Mouse (Mus musculus) intestine, embryonic 15.5 days (tissue): ENCODE data around the gene Cuedc1. TPM values are rescaled to one million over a fixed set of nuclear protein-coding genes. Genes with fewer than 3 reads are reported as not detected.
A peak's percentile ranks its signal among the peaks of the same experiment; 100 is the strongest.

Experiments used
- ATAC-seq: fragments of 200-750 bp; cut with Nextera tagmentation; 2 replicates; pipeline ENCODE4 v1.8.0; 2017; ENCODE audit warnings: moderate TSS enrichment, moderate library complexity
- H3K27ac ChIP-seq: fragments of 300-500 bp; sonication (generic); 2 replicates; pipeline ENCODE4 v1.5.1; 2015; ENCODE audit warnings: mild to moderate bottlenecking, inconsistent platforms
- H3K27me3 ChIP-seq: fragments of 300-500 bp; sonication (generic); replicated peaks from 2 replicates; pipeline ENCODE4 v1.6.1; 2015; ENCODE audit warnings: inconsistent platforms
- H3K36me3 ChIP-seq: fragments of 300-500 bp; sonication (generic); 2 replicates; pipeline ENCODE4 v1.6.1; 2015; ENCODE audit warnings: inconsistent platforms
- H3K4me1 ChIP-seq: fragments of 300-500 bp; sonication (generic); replicated peaks from 2 replicates; pipeline ENCODE4 v1.6.1; 2015; ENCODE audit warnings: inconsistent platforms
- H3K4me2 ChIP-seq: fragments of 300-500 bp; sonication (generic); replicated peaks from 2 replicates; pipeline ENCODE4 v1.6.1; 2015; ENCODE audit warnings: mild to moderate bottlenecking, inconsistent platforms
- H3K4me3 ChIP-seq: fragments of 300-500 bp; sonication (generic); replicated peaks from 2 replicates; pipeline ENCODE4 v1.5.1; 2015; ENCODE audit warnings: inconsistent platforms
- H3K9ac ChIP-seq: fragments of 300-500 bp; sonication (generic); 2 replicates; pipeline ENCODE4 v1.6.1; 2015; ENCODE audit warnings: inconsistent platforms
- H3K9me3 ChIP-seq: fragments of 300-500 bp; sonication (generic); 2 replicates; pipeline ENCODE4 v1.6.1; 2016; ENCODE audit warnings: inconsistent platforms
- WGBS: fragments of 180-500 bp; shearing (Covaris S2); methylation state at CpG from one replicate; pipeline ENCODE4 v1.1.7; 2015; 5-methylcytosine and 5-hydroxymethylcytosine counted together
- polyA plus RNA-seq: library from polyadenylated mRNA; unstranded; fragments of >200 nt; fragmentation: Nextera tagmentation; extraction: Ambion mirVana; gene quantifications from 2 replicates; pipeline ENCODE4 v1.2.1, GENCODE M21; 2015

Gene Cuedc1
- polyA plus RNA-seq, 1 experiment from 2014 or later, result 14.2 TPM

DNA sequence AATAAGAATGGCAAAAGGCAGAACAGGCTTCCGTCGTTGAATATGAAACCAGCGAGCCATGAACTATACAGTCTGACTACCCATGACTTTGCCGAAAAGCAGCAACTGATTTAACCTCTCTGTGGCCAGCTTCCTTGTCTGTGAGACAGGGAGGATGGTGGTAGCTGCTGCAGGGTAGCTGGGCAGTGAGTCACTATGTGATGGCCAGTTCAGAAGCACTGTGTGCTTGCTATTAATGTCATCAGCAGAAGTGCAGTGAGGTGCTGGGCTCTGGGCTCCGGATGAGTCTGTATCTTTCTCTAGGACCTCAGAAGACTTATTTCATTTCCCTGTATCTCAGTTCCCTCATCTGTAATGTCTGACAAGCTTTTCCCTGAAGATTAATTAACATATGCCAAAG, 7.6 kb upstream of the Cuedc1 start:
- no peak for ATAC-seq
- H3K36me3 ChIP-seq, result no peaks in the 10 kb centered on the region
- H3K4me1 ChIP-seq, result 0 out of 2 replicates have a peak, but pooled peaks cover 6% of the 10 kb centered on the region
- H3K27ac ChIP-seq, result no peak overlapping the region
- H3K27me3 ChIP-seq, result no peaks in the 10 kb centered on the region
- H3K9ac ChIP-seq, result no peak overlapping the region
- WGBS, result 77% methylated on average over 5 of the region's 5 CpGs
- H3K4me2 ChIP-seq, result no peak overlapping the region
- H3K9me3 ChIP-seq, result no peaks in the 10 kb centered on the region
- no peak overlapping the region for H3K4me3 ChIP-seq

DNA sequence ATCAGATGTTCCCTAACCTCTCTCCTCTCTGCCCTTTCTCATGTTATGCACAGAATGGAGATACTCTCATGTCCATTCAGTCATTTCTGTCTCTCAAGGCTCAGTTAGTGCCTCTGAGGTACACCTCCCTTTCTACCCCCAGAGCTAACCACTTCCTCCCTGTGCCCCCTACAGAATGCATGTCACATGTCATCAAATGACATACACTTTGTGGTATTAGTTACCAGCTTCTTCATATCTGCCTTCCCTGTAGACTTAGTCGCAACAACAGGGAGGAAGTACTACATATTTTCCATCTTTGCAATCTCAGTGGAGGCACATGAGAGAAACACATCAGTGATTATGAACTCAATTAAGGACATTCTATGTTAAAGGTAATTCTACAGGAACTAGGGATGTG, 5.9 kb upstream of the Cuedc1 start:
- Histone ChIP-seq H3K4me2 (no peak overlapping the region), H3K27ac (no peak overlapping the region), H3K9ac (no peak overlapping the region), H3K36me3 (no peaks in the 10 kb centered on the region), H3K4me3 (no peak overlapping the region), H3K9me3 (no peaks in the 10 kb centered on the region), H3K27me3 (no peaks in the 10 kb centered on the region), H3K4me1 (peaks cover 3% of the 10 kb centered on the region; the same call in 1 of the 2 replicates)
- WGBS, result 85% methylated on average over 1 of the region's 1 CpGs
- ATAC-seq, result no peak

DNA sequence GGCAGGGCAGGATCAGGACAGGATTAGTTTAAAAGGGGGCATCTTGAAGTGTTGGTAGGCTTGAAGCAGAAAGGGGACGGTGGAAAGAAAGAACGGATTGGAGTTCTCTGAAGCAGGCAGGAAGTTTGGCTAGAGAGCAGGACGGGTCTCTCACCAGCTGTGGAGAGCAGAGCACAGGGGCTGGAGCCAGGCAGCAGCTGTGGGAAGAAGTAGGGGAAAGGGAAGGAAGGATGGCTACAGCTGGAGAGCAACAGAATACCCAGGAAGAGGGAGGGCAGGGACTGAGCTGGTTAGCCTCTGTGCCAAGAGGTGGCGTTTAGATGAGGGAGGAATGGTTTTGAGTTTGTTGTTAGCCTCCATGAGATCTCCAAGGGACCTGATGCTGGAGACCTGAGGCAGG, 685 bp upstream of the Cuedc1 start:
- WGBS, result 26% methylated on average over 4 of the region's 4 CpGs
- 0 out of 2 replicates have a peak overlapping the region, but pooled peaks have one; percentile 4 for H3K9ac ChIP-seq
- H3K4me2 ChIP-seq, result peak overlapping the region; percentile 94
- no peak overlapping the region for H3K4me3 ChIP-seq
- H3K9me3 ChIP-seq, result no peaks in the 10 kb centered on the region
- ATAC-seq, result no peak
- 0 out of 2 replicates have a peak, but pooled peaks cover 3% of the 10 kb centered on the region for H3K27me3 ChIP-seq
- H3K4me1 ChIP-seq, result peaks cover 21% of the 10 kb centered on the region
- H3K36me3 ChIP-seq, result no peaks in the 10 kb centered on the region
- H3K27ac ChIP-seq, result peak overlapping the region; percentile 41

DNA sequence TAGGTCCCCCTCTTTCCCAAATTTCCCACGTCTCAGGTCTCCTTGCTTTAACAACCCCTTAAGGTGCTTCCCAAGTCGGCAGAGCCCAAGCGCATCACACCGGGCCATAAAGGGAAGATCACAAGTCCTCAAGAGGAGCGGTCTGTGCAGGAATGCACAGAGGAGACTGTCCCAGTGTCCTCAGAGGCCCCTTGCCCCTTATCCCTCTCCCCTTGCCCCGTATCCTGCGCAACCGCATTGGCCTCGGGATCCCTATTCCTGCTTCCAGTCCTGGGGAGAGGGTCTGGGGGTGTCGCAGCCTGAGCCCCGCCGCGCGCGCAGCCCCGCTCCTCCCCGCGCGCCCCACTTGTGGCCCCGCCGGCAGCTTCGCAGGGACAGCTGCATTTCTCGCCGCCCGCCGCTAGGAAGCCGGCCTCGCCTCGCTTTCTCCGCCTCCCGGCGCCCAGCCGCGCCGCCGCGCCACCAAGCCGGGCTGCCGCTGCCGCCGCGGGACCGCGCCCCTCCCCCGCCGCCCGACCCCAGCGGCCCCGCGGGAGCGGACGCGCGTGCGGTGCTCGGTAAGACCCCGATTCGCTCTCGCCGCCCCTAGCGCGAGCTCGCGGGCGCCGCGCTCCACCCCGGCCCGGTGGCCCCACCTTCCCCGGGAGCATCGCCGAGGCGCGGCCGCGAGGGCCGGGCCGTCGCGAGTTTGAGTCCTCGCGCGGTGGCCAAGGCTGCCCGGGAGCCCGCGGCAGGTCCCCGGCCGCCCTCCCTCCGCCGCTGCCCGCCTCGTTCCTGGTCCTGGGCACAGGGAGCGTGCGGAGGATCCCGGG, 1.1 kb downstream of the Cuedc1 start:
- peak overlapping the region; percentile 92 for H3K27ac ChIP-seq
- peak; percentile 75 for ATAC-seq
- H3K4me2 ChIP-seq, result peak overlapping the region; percentile 94
- H3K27me3 ChIP-seq, result 0 out of 2 replicates have a peak, but pooled peaks cover 3% of the 10 kb centered on the region
- H3K36me3 ChIP-seq, result no peaks in the 10 kb centered on the region
- H3K4me1 ChIP-seq, result peaks cover 21% of the 10 kb centered on the region
- under 1% methylated on average over 87 of the region's 95 CpGs for WGBS
- peak overlapping the region; percentile 85 for H3K4me3 ChIP-seq
- peak overlapping the region; percentile 77 for H3K9ac ChIP-seq
- H3K9me3 ChIP-seq, result no peaks in the 10 kb centered on the region

DNA sequence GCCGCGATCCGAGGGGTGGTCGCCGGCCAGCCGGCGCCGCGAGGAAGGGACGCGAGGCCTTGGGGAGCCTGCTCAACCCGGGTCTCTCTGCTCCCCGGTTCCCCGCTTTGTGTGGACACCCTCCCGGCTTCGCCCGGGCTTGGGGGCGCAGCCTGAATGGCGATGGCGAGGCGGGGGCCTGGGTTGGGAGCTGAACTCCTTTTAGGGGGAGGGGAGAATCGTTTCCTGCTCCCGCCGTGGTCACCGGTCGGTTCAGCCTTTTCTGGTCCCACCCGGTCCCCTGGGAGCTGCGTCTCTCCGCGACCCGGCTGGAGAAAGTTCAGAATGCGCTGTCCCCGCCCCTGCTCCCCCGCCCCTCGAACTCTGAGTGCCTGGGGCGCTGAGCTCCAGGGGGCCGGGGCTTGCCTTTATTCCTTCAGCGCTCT, 1.8 kb downstream of the Cuedc1 start:
- ATAC-seq, result peak; percentile 69
- WGBS, result 2% methylated on average over 36 of the region's 38 CpGs
- H3K36me3 ChIP-seq, result no peaks in the 10 kb centered on the region
- H3K9me3 ChIP-seq, result no peaks in the 10 kb centered on the region
- H3K4me2 ChIP-seq, result peak overlapping the region; percentile 94
- H3K27me3 ChIP-seq, result 0 out of 2 replicates have a peak, but pooled peaks cover 3% of the 10 kb centered on the region
- H3K4me3 ChIP-seq, result peak overlapping the region; percentile 85
- H3K4me1 ChIP-seq, result peaks cover 21% of the 10 kb centered on the region
- peak overlapping the region; percentile 77 for H3K9ac ChIP-seq
- H3K27ac ChIP-seq, result peak overlapping the region; percentile 92

DNA sequence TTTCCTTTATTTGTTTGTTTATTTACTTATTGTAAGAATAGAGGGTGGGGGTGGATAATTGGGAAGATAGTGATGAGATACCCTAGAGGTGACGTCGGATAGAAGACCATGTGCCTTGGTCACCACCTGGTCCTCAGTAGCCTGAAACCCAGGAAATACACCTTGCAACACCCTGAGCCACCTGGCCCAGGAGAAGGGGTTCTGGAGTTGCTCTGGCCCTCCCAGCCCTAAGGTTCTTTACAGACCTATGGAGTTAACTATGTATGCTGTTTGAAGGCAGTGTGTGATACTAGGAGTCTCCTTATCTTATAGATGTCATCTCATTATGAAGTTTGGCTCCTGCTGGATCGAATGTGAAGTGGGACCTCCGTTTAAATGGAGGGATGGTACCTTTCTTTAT, 2.3 kb downstream of the Cuedc1 start:
- H3K36me3 ChIP-seq, result no peaks in the 10 kb centered on the region
- peak overlapping the region; percentile 94 for H3K4me2 ChIP-seq
- no peak overlapping the region for H3K9ac ChIP-seq
- 0 out of 2 replicates have a peak, but pooled peaks cover 3% of the 10 kb centered on the region for H3K27me3 ChIP-seq
- H3K9me3 ChIP-seq, result no peaks in the 10 kb centered on the region
- WGBS, result 43% methylated on average over 4 of the region's 4 CpGs
- H3K4me3 ChIP-seq, result peak overlapping the region; percentile 85; the same call in 1 of the 2 replicates
- no peak for ATAC-seq
- H3K27ac ChIP-seq, result no peak overlapping the region
- H3K4me1 ChIP-seq, result peaks cover 21% of the 10 kb centered on the region

DNA sequence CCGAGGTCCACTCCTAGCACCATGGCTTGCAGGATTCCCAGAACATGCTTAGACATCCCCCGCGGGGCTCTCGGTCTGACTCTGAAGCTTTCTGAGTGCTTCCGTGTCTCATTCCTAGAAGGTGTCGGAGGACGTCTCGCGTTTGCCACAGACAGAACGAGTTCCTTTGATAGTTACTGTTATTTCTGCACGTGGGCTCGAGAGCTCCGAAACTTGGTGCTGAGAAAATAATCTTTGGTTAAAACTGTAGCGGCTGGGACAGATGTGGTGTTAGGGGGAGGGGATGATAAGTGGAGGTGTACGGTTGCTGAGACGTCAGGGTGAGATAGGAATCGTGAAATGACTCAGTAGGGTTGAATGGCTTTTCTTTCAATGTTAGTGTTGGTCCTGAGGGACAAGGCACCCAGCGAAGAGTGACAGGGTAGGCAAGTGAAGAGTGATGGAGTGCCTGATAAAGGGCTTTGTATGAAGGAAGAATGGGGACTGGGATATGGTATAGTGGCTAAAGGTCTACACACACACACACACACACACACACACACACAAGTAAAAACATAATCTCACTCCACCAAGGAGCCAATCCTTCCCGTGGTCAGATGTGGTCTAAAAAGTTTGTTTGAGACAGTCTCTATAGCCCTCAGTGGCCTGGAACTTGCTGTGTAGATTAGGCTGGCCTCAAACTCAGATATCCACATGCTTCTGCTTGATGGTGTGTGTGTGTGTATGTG, 5.5 kb downstream of the Cuedc1 start:
- Histone ChIP-seq H3K9me3 (no peaks in the 10 kb centered on the region), H3K36me3 (no peaks in the 10 kb centered on the region), H3K4me1 (peaks cover 16% of the 10 kb centered on the region), H3K9ac (no peak overlapping the region), H3K27ac (no peak overlapping the region), H3K4me3 (no peak overlapping the region), H3K4me2 (no peak overlapping the region), H3K27me3 (no peaks in the 10 kb centered on the region)
- WGBS, result 90% methylated on average over 19 of the region's 19 CpGs
- no peak for ATAC-seq

DNA sequence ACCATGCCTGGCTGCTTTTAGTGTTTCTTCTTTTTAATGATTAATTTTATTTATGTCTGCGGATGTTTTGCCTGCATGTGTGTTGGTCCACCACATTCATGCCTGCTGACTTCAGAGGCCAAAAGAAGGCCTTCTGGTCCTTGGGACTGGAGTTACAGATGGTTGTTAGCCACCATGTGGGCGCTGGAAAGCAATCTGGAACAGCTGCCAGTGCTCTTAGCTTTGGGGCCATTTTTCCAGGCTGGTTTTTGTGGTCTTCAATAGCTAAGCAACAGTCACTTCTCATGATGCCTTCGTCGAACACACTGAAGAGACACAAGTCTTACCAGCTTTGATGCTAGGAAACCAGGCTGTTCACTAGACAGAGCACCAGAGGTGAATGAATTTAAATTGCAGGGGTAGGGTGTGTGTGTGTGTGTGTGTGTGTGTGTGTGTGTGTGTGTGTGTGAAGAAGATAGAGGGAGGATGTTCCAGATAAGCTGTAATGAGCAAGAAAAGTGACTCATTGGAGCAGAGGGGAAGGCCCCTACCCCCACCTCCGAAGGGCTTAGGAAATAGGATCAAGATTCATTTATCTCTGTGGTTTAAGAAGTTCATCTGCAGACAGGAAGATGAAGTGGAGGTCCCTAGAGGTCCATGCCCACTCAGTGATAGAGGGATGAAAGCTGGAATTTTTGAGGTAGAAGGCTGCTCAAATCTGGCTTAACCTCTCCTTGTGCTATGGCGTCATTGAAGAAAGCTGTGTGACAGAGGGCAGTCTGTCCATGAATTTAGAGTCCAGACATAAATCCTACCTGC, 7.8 kb downstream of the Cuedc1 start:
- Histone ChIP-seq H3K4me2 (no peak overlapping the region), H3K36me3 (no peaks in the 10 kb centered on the region), H3K27ac (no peak overlapping the region), H3K27me3 (no peaks in the 10 kb centered on the region), H3K4me3 (no peak overlapping the region), H3K9me3 (no peaks in the 10 kb centered on the region), H3K4me1 (peaks cover 7% of the 10 kb centered on the region), H3K9ac (no peak overlapping the region)
- 58% methylated on average over 6 of the region's 6 CpGs for WGBS
- no peak for ATAC-seq

DNA sequence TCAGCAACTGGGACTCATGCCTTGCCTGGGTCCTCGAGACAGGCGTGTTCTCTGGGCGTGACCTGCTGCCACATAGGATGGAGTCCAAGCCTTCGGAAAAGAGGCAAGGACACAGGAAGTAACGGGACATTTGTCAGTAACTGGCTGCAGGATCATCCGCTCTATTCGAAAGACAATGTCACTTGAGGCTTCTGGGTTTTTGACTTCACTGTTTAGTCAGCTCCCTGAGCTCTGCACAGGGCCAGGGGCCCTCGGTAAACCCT, 8.4 kb downstream of the Cuedc1 start:
- no peak overlapping the region for H3K4me2 ChIP-seq
- no peak overlapping the region; the same call in 1 of the 2 replicates for H3K9ac ChIP-seq
- no peaks in the 10 kb centered on the region for H3K27me3 ChIP-seq
- 58% methylated on average over 8 of the region's 8 CpGs for WGBS
- ATAC-seq, result no peak
- H3K9me3 ChIP-seq, result no peaks in the 10 kb centered on the region
- H3K27ac ChIP-seq, result no peak overlapping the region
- no peaks in the 10 kb centered on the region for H3K36me3 ChIP-seq
- H3K4me1 ChIP-seq, result peaks cover 6% of the 10 kb centered on the region
- H3K4me3 ChIP-seq, result no peak overlapping the region

DNA sequence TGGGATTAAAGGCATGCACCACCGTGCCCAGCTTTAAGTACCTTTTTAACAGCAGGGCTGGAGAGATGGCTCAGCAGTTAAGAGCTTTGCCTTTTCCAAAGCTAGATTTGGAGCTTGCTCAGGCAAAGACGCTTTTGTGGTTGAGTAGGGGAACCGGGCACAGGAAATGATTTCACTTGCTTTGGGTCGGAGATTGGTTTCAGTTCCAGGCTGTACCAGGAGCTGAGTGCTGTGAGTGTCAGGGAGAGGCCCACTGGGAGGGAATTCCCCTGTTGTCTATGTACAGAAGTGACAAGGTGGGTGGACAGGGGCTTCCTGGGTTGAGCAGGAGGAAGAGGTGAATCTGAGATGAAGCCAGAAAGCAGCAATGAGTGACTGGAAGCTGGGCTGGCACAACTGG, 9.5 kb downstream of the Cuedc1 start:
- no peak for ATAC-seq
- no peak overlapping the region for H3K4me2 ChIP-seq
- peaks cover 12% of the 10 kb centered on the region for H3K4me1 ChIP-seq
- H3K4me3 ChIP-seq, result no peak overlapping the region
- no peaks in the 10 kb centered on the region for H3K9me3 ChIP-seq
- 69% methylated on average over 4 of the region's 4 CpGs for WGBS
- no peak overlapping the region for H3K9ac ChIP-seq
- H3K27me3 ChIP-seq, result no peaks in the 10 kb centered on the region
- no peaks in the 10 kb centered on the region for H3K36me3 ChIP-seq
- H3K27ac ChIP-seq, result no peak overlapping the region

DNA sequence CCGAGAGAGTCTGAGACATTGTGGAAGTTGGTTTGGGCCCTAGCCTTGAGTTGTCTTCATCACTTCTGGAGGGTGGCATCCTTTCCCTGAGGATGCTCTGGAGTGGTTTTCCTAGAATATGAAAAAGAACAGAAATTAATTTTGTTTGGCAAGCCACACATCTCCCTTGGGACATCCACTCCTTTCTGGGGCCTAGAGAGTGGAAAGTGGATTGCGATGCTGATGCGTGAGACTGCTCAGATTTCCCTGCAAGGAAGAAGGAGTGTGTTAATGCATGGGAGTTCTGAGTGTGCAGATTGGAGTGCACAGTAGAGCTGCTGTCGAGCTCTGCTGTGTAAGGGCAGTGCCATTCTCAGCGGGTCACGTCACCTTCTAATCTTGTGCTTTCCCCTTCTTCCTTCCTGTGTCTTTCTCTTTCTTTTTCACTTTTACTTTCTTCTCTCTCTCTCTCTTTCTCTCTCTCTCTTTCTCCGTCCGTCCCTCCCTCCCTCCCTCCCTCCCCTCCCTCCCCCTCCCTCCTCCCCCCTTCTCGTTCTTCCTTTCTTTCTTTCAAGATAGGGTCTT, 12.3 kb downstream of the Cuedc1 start:
- H3K4me1 ChIP-seq, result peaks cover 28% of the 10 kb centered on the region
- H3K4me2 ChIP-seq, result no peak overlapping the region
- no peak overlapping the region for H3K9ac ChIP-seq
- no peak for ATAC-seq
- H3K9me3 ChIP-seq, result no peaks in the 10 kb centered on the region
- H3K27me3 ChIP-seq, result no peaks in the 10 kb centered on the region
- 65% methylated on average over 7 of the region's 9 CpGs for WGBS
- H3K27ac ChIP-seq, result no peak overlapping the region
- no peak overlapping the region for H3K4me3 ChIP-seq
- no peaks in the 10 kb centered on the region for H3K36me3 ChIP-seq

DNA sequence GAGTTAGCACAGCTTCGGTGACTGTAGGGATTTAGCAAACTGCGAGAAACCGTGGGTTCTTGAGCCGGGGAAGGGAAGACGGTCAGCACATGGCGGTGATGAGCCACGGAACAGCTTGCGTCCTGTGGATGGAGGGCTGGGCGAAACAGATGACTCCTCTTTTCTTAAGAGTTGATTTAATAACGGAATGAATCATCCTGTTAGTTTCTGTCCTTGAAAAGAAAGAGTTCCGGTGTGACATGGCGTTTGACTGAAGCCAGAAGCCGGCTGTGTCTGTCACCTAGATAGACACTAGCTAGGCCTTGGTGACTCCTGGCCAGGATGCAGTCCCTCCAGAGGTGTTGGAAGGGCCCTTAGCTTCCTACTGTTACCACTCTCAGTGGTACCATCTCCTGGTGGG, 14.2 kb downstream of the Cuedc1 start:
- no peaks in the 10 kb centered on the region for H3K36me3 ChIP-seq
- H3K4me2 ChIP-seq, result no peak overlapping the region
- H3K9me3 ChIP-seq, result no peaks in the 10 kb centered on the region
- WGBS, result 47% methylated on average over 13 of the region's 13 CpGs
- no peaks in the 10 kb centered on the region for H3K27me3 ChIP-seq
- ATAC-seq, result no peak
- no peak overlapping the region for H3K4me3 ChIP-seq
- H3K27ac ChIP-seq, result 0 out of 2 replicates have a peak overlapping the region, but pooled peaks have one; percentile 32
- H3K9ac ChIP-seq, result no peak overlapping the region
- peaks cover 32% of the 10 kb centered on the region for H3K4me1 ChIP-seq
